Mouse (Mus musculus) midbrain, embryonic 10.5 days (tissue): ENCODE results near the gene Arhgap1. TPM values are rescaled to one million over a fixed set of nuclear protein-coding genes. Genes with fewer than 3 reads are reported as not detected.

Experiments
- DNase-seq: peaks from one replicate; pipeline ENCODE4 v3.0.0-alpha.2; 2017; ENCODE audit warnings: low spot score
- H3K27ac ChIP-seq: fragments of 300-500 bp; sonication (generic); replicated peaks from 2 replicates; pipeline ENCODE4 v1.5.1; 2016; ENCODE audit warnings: mild to moderate bottlenecking
- H3K27me3 ChIP-seq: fragments of 300-500 bp; sonication (generic); 2 replicates; pipeline ENCODE4 v1.6.1; 2016; ENCODE audit warnings: low read depth, mild to moderate bottlenecking; ENCODE audit not compliant: poor library complexity, severe bottlenecking
- H3K36me3 ChIP-seq: fragments of 300-500 bp; sonication (generic); 2 replicates; pipeline ENCODE4 v1.6.1; 2016; ENCODE audit warnings: mild to moderate bottlenecking, moderate library complexity
- H3K4me1 ChIP-seq: fragments of 300-500 bp; sonication (generic); 2 replicates; pipeline ENCODE4 v1.6.1; 2016
- H3K4me3 ChIP-seq: fragments of 300-500 bp; sonication (generic); 2 replicates; pipeline ENCODE4 v1.5.1; 2016; ENCODE audit warnings: mild to moderate bottlenecking, moderate library complexity
- H3K9me3 ChIP-seq: fragments of 300-500 bp; sonication (generic); replicated peaks from 2 replicates; pipeline ENCODE4 v1.6.1; 2016; ENCODE audit warnings: mild to moderate bottlenecking
- WGBS: fragments of 180-500 bp; shearing (Covaris S2); methylation state at CpG from one replicate; pipeline ENCODE4 v1.1.7; 2016; 5-methylcytosine and 5-hydroxymethylcytosine counted together
- polyA plus RNA-seq: library from polyadenylated mRNA; unstranded; fragments of >200 nt; fragmentation: Nextera tagmentation; extraction: Ambion mirVana; gene quantifications from 2 replicates; pipeline ENCODE4 v1.2.1, GENCODE M21; 2016

Gene Arhgap1
- polyA plus RNA-seq, 1 experiment from 2014 or later = 75.2 TPM

GRCm38 (mm10) chr2:91651458-91652258 lies 2.0 kb downstream of the Arhgap1 start:
- 91% methylated on average over 14 of the region's 14 CpGs for WGBS
- no peaks in the 10 kb centered on the region for H3K9me3 ChIP-seq
- peaks cover 47% of the 10 kb centered on the region for H3K36me3 ChIP-seq
- peak overlapping the region; percentile 4; the same call in 1 of the 2 replicates for H3K4me3 ChIP-seq
- no peaks in the 10 kb centered on the region for H3K27me3 ChIP-seq
- no peak overlapping the region for H3K27ac ChIP-seq
- DNase-seq = no peak
- peaks cover 41% of the 10 kb centered on the region for H3K4me1 ChIP-seq

GRCm38 (mm10) chr2:91652863-91653262 lies 3.2 kb downstream of the Arhgap1 start:
- Histone ChIP-seq H3K4me3 (no peak overlapping the region), H3K4me1 (peaks cover 41% of the 10 kb centered on the region), H3K36me3 (peaks cover 47% of the 10 kb centered on the region), H3K9me3 (no peaks in the 10 kb centered on the region), H3K27me3 (no peaks in the 10 kb centered on the region), H3K27ac (no peak overlapping the region)
- 52% methylated on average over 6 of the region's 6 CpGs for WGBS
- DNase-seq = no peak

- WGBS = 94% methylated on average over 5 of the region's 5 CpGs
- Histone ChIP-seq H3K36me3 (peaks cover 68% of the 10 kb centered on the region), H3K27ac (no peak overlapping the region), H3K4me3 (no peak overlapping the region), H3K4me1 (peaks cover 30% of the 10 kb centered on the region), H3K27me3 (no peaks in the 10 kb centered on the region), H3K9me3 (no peaks in the 10 kb centered on the region)
- no peak for DNase-seq
Observed at GRCm38 (mm10) chr2:91655388-91655787, 5.7 kb downstream of the Arhgap1 start.

GRCm38 (mm10) chr2:91655827-91656226 lies 6.2 kb downstream of the Arhgap1 start:
- Histone ChIP-seq H3K27ac (no peak overlapping the region), H3K4me3 (no peak overlapping the region), H3K9me3 (no peaks in the 10 kb centered on the region), H3K27me3 (no peaks in the 10 kb centered on the region), H3K4me1 (peaks cover 25% of the 10 kb centered on the region), H3K36me3 (peaks cover 68% of the 10 kb centered on the region)
- WGBS = 86% methylated on average over 6 of the region's 6 CpGs
- DNase-seq = no peak

GRCm38 (mm10) chr2:91656774-91657173 lies 7.1 kb downstream of the Arhgap1 start:
- 77% methylated on average over 8 of the region's 8 CpGs for WGBS
- H3K9me3 ChIP-seq = no peaks in the 10 kb centered on the region
- H3K4me3 ChIP-seq = no peak overlapping the region
- H3K27me3 ChIP-seq = no peaks in the 10 kb centered on the region
- peaks cover 16% of the 10 kb centered on the region for H3K4me1 ChIP-seq
- DNase-seq = no peak
- peaks cover 75% of the 10 kb centered on the region for H3K36me3 ChIP-seq
- H3K27ac ChIP-seq = no peak overlapping the region

- no peak overlapping the region for H3K27ac ChIP-seq
- H3K4me3 ChIP-seq = no peak overlapping the region
- WGBS = 94% methylated on average over 8 of the region's 8 CpGs
- H3K27me3 ChIP-seq = no peaks in the 10 kb centered on the region
- peaks cover 91% of the 10 kb centered on the region for H3K36me3 ChIP-seq
- DNase-seq = no peak
- no peaks in the 10 kb centered on the region for H3K9me3 ChIP-seq
- H3K4me1 ChIP-seq = no peaks in the 10 kb centered on the region
Observed at GRCm38 (mm10) chr2:91659657-91660056, 10.0 kb downstream of the Arhgap1 start.

- Histone ChIP-seq H3K36me3 (peaks cover 88% of the 10 kb centered on the region), H3K4me1 (no peaks in the 10 kb centered on the region), H3K27me3 (no peaks in the 10 kb centered on the region), H3K4me3 (no peak overlapping the region), H3K27ac (no peak overlapping the region), H3K9me3 (no peaks in the 10 kb centered on the region)
- 87% methylated on average over 6 of the region's 6 CpGs for WGBS
- DNase-seq = no peak
Observed at GRCm38 (mm10) chr2:91660981-91661380, 11.3 kb downstream of the Arhgap1 start.

- H3K4me1 ChIP-seq = no peaks in the 10 kb centered on the region
- H3K9me3 ChIP-seq = no peaks in the 10 kb centered on the region
- DNase-seq = no peak
- H3K27ac ChIP-seq = no peak overlapping the region
- peaks cover 88% of the 10 kb centered on the region for H3K36me3 ChIP-seq
- H3K27me3 ChIP-seq = no peaks in the 10 kb centered on the region
- H3K4me3 ChIP-seq = no peak overlapping the region
Observed at GRCm38 (mm10) chr2:91664780-91665179, 15.1 kb downstream of the Arhgap1 start.

- H3K27ac ChIP-seq = no peak overlapping the region
- H3K36me3 ChIP-seq = peaks cover 92% of the 10 kb centered on the region
- WGBS = 92% methylated on average over 6 of the region's 6 CpGs
- no peak for DNase-seq
- H3K9me3 ChIP-seq = no peaks in the 10 kb centered on the region
- no peaks in the 10 kb centered on the region for H3K4me1 ChIP-seq
- no peaks in the 10 kb centered on the region for H3K27me3 ChIP-seq
- H3K4me3 ChIP-seq = no peak overlapping the region
Observed at GRCm38 (mm10) chr2:91666386-91666910, 16.8 kb downstream of the Arhgap1 start.

- no peak overlapping the region for H3K4me3 ChIP-seq
- no peaks in the 10 kb centered on the region for H3K9me3 ChIP-seq
- H3K27ac ChIP-seq = no peak overlapping the region
- peaks cover 94% of the 10 kb centered on the region for H3K36me3 ChIP-seq
- no peaks in the 10 kb centered on the region for H3K27me3 ChIP-seq
- DNase-seq = no peak
- H3K4me1 ChIP-seq = no peaks in the 10 kb centered on the region
- 84% methylated on average over 2 of the region's 2 CpGs for WGBS
Observed at GRCm38 (mm10) chr2:91667747-91668146, 18.1 kb downstream of the Arhgap1 start.

GRCm38 (mm10) chr2:91669326-91669725 lies 19.7 kb downstream of the Arhgap1 start:
- no peak for DNase-seq
- H3K36me3 ChIP-seq = peaks cover 89% of the 10 kb centered on the region
- H3K4me3 ChIP-seq = no peak overlapping the region
- no peaks in the 10 kb centered on the region for H3K27me3 ChIP-seq
- 91% methylated on average over 8 of the region's 8 CpGs for WGBS
- no peaks in the 10 kb centered on the region for H3K9me3 ChIP-seq
- H3K4me1 ChIP-seq = no peaks in the 10 kb centered on the region
- no peak overlapping the region for H3K27ac ChIP-seq

GRCm38 (mm10) chr2:91670038-91670437 lies 20.4 kb downstream of the Arhgap1 start:
- no peak for DNase-seq
- peaks cover 89% of the 10 kb centered on the region for H3K36me3 ChIP-seq
- no peak overlapping the region for H3K4me3 ChIP-seq
- H3K9me3 ChIP-seq = no peaks in the 10 kb centered on the region
- no peak overlapping the region for H3K27ac ChIP-seq
- no peaks in the 10 kb centered on the region for H3K27me3 ChIP-seq
- H3K4me1 ChIP-seq = no peaks in the 10 kb centered on the region
- WGBS = 96% methylated on average over 6 of the region's 6 CpGs

GRCm38 (mm10) chr2:91673587-91673986 lies 23.9 kb downstream of the Arhgap1 start:
- no peaks in the 10 kb centered on the region for H3K9me3 ChIP-seq
- no peak overlapping the region for H3K27ac ChIP-seq
- no peak for DNase-seq
- peaks cover 93% of the 10 kb centered on the region for H3K36me3 ChIP-seq
- no peaks in the 10 kb centered on the region for H3K27me3 ChIP-seq
- WGBS = 86% methylated on average over 2 of the region's 2 CpGs
- no peaks in the 10 kb centered on the region for H3K4me1 ChIP-seq
- no peak overlapping the region for H3K4me3 ChIP-seq
